Mouse (Mus musculus) midbrain, embryonic 14.5 days (tissue): ENCODE results near the gene Adap1. TPM values are rescaled to one million over a fixed set of nuclear protein-coding genes. Genes with fewer than 3 reads are reported as not detected.

Experiments
- ATAC-seq: fragments of 200-750 bp; cut with Nextera tagmentation; 2 replicates; pipeline ENCODE4 v1.8.0; 2017; ENCODE audit warnings: moderate number of reproducible peaks, moderate library complexity; ENCODE audit not compliant: low FRiP score, low TSS enrichment
- DNase-seq: peaks from one replicate; pipeline ENCODE4 v3.0.0-alpha.2; 2015
- H3K27ac ChIP-seq: fragments of 300-500 bp; sonication (generic); replicated peaks from 2 replicates; pipeline ENCODE4 v1.5.1; 2014; ENCODE audit warnings: mild to moderate bottlenecking, low read depth, low read length, moderate library complexity
- H3K27me3 ChIP-seq: fragments of 300-500 bp; sonication (generic); 2 replicates; pipeline ENCODE4 v1.6.1; 2014; ENCODE audit warnings: low read length, control low read depth, mixed read lengths; ENCODE audit not compliant: control insufficient read depth, insufficient read depth
- H3K36me3 ChIP-seq: fragments of 300-500 bp; sonication (generic); 2 replicates; pipeline ENCODE4 v1.6.1; 2014; ENCODE audit warnings: low read length, control low read depth; ENCODE audit not compliant: control insufficient read depth, insufficient read depth
- H3K4me1 ChIP-seq: fragments of 300-500 bp; sonication (generic); 2 replicates; pipeline ENCODE4 v1.6.1; 2014; ENCODE audit warnings: mild to moderate bottlenecking, antibody characterized with exemption, low read length, control low read depth; ENCODE audit not compliant: control insufficient read depth, insufficient read depth
- H3K4me2 ChIP-seq: fragments of 300-500 bp; sonication (generic); 2 replicates; pipeline ENCODE4 v1.6.1; 2014; ENCODE audit warnings: mild to moderate bottlenecking, low read length, moderate library complexity
- H3K4me3 ChIP-seq: fragments of 300-500 bp; sonication (generic); replicated peaks from 2 replicates; pipeline ENCODE4 v1.5.1; 2014; ENCODE audit warnings: low read depth, low read length
- H3K9ac ChIP-seq: fragments of 300-500 bp; sonication (generic); replicated peaks from 2 replicates; pipeline ENCODE4 v1.6.1; 2014; ENCODE audit warnings: mild to moderate bottlenecking, low read length, moderate library complexity
- H3K9me3 ChIP-seq: fragments of 300-500 bp; sonication (generic); 2 replicates; pipeline ENCODE4 v1.6.1; 2016; ENCODE audit warnings: low read length, control low read depth, mixed read lengths; ENCODE audit not compliant: control insufficient read depth
- WGBS: fragments of 180-500 bp; shearing (Covaris S2); extraction: QIAGEN DNeasy Blood & Tissue Kit; methylation state at CpG from one replicate; pipeline ENCODE4 v1.1.7; 2014; 5-methylcytosine and 5-hydroxymethylcytosine counted together
- microRNA counts: library from miRNA; unstranded; fragments of <30 nt; microRNA quantifications from one replicate; lab custom pipeline; 2016
- microRNA-seq: library from miRNA; unstranded; fragments of <30 nt; microRNA quantifications from one replicate; pipeline ENCODE4, GENCODE M21; 2016
- polyA plus RNA-seq: library from polyadenylated mRNA; unstranded; fragments of >200 nt; fragmentation: Nextera tagmentation; extraction: Ambion mirVana; gene quantifications from 2 replicates; pipeline ENCODE4 v1.2.1, GENCODE M21; 2014

The Adap1 gene
- polyA plus RNA-seq, 1 experiment from 2014 or later = 38.6 TPM

DNA sequence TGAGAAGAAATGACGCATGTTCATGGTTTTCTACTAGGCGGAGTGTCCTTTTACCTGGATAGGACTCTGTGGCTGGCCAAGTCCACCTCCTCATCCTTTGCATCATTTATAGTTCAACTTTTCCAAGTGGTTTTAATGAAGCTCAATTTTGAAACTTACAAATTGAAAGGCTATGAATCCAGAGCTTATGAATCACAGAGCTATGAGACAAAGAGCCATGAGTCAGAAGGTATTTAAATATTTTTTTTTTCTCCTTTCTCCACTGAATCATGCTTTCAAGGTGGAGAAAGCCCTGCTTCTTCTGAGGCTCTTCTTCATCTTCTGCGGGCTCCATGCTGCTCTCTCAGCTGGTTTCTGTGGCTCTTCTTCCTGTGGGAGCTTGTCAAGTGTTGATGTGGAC is 95.7 kb downstream of the Adap1 start:
- no peak overlapping the region for H3K9ac ChIP-seq
- no peak for DNase-seq
- H3K9me3 ChIP-seq = no peaks in the 10 kb centered on the region
- no peak for ATAC-seq
- no peaks in the 10 kb centered on the region for H3K27me3 ChIP-seq
- peaks cover 92% of the 10 kb centered on the region for H3K36me3 ChIP-seq
- WGBS = 94% methylated on average over 3 of the region's 3 CpGs
- H3K27ac ChIP-seq = no peak overlapping the region
- no peaks in the 10 kb centered on the region for H3K4me1 ChIP-seq
- H3K4me3 ChIP-seq = no peak overlapping the region
- H3K4me2 ChIP-seq = no peak overlapping the region

DNA sequence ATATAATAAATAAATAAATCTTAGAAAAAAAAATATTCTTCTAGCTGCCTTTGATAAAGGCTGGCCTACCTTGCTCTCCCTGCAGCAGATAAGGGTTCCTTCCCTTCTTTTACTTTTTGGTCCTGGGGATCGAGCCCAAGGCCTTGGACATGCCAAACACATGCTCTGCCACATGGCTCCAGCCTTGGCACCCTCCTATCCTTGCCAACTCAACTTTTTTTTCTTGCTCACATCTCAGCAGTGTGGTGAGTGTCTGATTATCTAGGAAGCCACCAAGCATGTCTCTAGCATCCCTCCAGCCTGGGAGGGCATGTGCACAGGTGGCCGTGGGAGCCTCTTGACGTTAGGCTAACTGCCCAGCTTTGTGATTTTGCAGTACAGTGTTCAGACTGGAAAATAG is 97.1 kb downstream of the Adap1 start:
- Histone ChIP-seq H3K36me3 (peaks cover 92% of the 10 kb centered on the region), H3K27ac (no peak overlapping the region), H3K4me2 (no peak overlapping the region)

DNA sequence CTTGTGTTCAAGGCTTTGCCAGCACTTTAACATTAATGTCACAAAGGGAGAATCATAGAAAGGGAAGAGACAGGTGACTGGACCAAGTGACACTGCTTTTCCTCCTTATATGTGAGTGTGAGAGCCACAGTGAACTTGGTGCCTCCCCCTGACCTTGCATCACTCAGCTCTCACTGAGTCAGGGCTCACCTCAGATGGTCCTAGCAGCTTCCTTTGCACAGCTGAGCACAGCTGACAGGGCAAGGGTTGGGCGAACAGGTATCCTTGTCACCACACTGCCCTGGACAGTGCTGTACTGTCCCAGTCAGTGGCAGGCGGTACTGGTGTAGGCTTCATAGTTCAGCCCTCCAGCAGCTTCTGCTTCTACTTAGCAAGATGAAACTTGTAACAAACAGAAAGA is 97.8 kb downstream of the Adap1 start:
- no peak overlapping the region for H3K27ac ChIP-seq
- 97% methylated on average over 2 of the region's 2 CpGs for WGBS
- DNase-seq (no peak), ATAC-seq (no peak)
- peaks cover 92% of the 10 kb centered on the region for H3K36me3 ChIP-seq
- H3K9me3 ChIP-seq = no peaks in the 10 kb centered on the region
- H3K4me2 ChIP-seq = no peak overlapping the region
- no peak overlapping the region for H3K9ac ChIP-seq
- H3K27me3 ChIP-seq = no peaks in the 10 kb centered on the region
- no peaks in the 10 kb centered on the region for H3K4me1 ChIP-seq
- no peak overlapping the region for H3K4me3 ChIP-seq

More for the DNA sequence above, 97.1 kb downstream of the Adap1 start:
- ATAC-seq (no peak), DNase-seq (no peak)
- no peak overlapping the region for H3K9ac ChIP-seq
- no peaks in the 10 kb centered on the region for H3K4me1 ChIP-seq
- no peaks in the 10 kb centered on the region for H3K27me3 ChIP-seq
- no peaks in the 10 kb centered on the region for H3K9me3 ChIP-seq
- H3K4me3 ChIP-seq = no peak overlapping the region
- 95% methylated on average over 3 of the region's 3 CpGs for WGBS

DNA sequence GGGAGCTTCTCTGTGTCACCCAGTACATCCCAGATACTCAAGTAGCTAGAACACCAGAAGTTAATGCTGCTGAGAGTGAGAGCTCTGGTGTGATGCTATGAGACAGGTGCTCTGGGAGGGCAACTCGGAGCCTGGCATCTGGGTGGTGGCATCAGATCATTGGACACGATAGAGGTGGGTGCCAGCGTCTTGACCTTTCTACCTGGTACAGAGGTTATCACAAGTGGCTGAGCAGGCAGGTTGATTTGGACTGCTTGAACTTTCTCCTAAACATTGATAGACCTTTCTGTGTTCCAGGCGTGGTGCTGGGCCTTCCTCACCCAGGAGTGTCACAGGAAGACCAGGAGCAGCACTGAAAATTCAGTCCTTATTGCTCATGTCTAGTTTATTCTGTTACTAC is 98.2 kb downstream of the Adap1 start:
- Histone ChIP-seq H3K9me3 (no peaks in the 10 kb centered on the region), H3K4me1 (no peaks in the 10 kb centered on the region), H3K36me3 (peaks cover 92% of the 10 kb centered on the region), H3K27ac (no peak overlapping the region), H3K9ac (no peak overlapping the region), H3K4me2 (no peak overlapping the region), H3K4me3 (no peak overlapping the region), H3K27me3 (no peaks in the 10 kb centered on the region)
- DNase-seq (no peak), ATAC-seq (no peak)
- WGBS = 95% methylated on average over 4 of the region's 4 CpGs

DNA sequence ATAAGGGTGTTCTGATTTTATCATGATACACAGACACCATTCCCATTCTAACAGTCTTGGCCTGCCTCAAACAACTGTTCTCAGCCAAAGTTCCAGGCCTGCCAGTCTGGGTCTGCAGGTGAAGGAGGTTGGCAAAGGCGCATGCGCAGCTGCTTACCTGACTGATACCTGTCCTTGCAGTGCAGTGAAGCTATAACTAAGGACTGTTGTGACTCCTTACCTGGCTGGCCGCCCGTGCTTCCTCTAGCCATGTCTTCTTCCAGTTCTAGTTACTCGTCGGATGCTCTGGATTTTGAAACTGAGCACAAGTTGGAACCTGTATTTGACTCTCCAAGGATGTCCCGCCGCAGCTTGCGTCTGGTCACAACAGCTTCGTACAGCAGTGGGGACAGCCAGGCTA is 102.1 kb downstream of the Adap1 start:
- Histone ChIP-seq H3K4me2 (no peak overlapping the region), H3K27ac (no peak overlapping the region), H3K4me1 (no peaks in the 10 kb centered on the region), H3K4me3 (no peak overlapping the region), H3K9ac (no peak overlapping the region), H3K36me3 (peaks cover 80% of the 10 kb centered on the region), H3K9me3 (no peaks in the 10 kb centered on the region), H3K27me3 (no peaks in the 10 kb centered on the region)
- no peak for ATAC-seq
- no peak for DNase-seq
- WGBS = 94% methylated on average over 10 of the region's 10 CpGs

MicroRNA genes within 50 kb of the gene (microRNA counts, 519-probe panel; counts per million panel counts)
- microRNA mmu-miR-339-3p (lab: Ali Mortazavi, UCI) = not detected
- not detected for microRNA mmu-miR-339-5p (lab: Ali Mortazavi, UCI)

Small RNA genes lying within 50 kb of the gene (microRNA-seq; reads per million reads assigned to microRNA genes)
- 320 reads per million, percentile 67 among the genes with 10 or more reads in this experiment for gene Mir339

Other genes starting within 250 kb of the Adap1 start
- 169 and 190 TPM in 2 replicates for gene Prkar1b, start 175.6 kb downstream of the Adap1 start, polyA plus RNA-seq
- gene Dnaaf5, start 175.4 kb downstream of the Adap1 start, polyA plus RNA-seq = 2.9 and 4.0 TPM in 2 replicates
- 41.8 and 48.3 TPM in 2 replicates for gene Sun1, start 125.0 kb downstream of the Adap1 start, polyA plus RNA-seq
- 113 and 119 TPM in 2 replicates for gene Get4, start 73.3 kb downstream of the Adap1 start, polyA plus RNA-seq
- 129 and 130 TPM in 2 replicates for gene Cox19, start 25.8 kb upstream of the Adap1 start, polyA plus RNA-seq
- gene Cyp2w1, start 27.0 kb upstream of the Adap1 start, polyA plus RNA-seq = not detected in 2 replicates
- gene Gpr146, start 52.1 kb upstream of the Adap1 start, polyA plus RNA-seq = 1.2 and 1.8 TPM in 2 replicates
- 0.29 and 0.58 TPM in 2 replicates for gene C130050O18Rik, start 79.7 kb upstream of the Adap1 start, polyA plus RNA-seq
- gene Gper1, start 97.5 kb upstream of the Adap1 start, polyA plus RNA-seq = 9.2 and 9.6 TPM in 2 replicates
- gene 3110082I17Rik, start 134.9 kb upstream of the Adap1 start, polyA plus RNA-seq = 10.8 and 12.8 TPM in 2 replicates
- gene Zfand2a, start 158.9 kb upstream of the Adap1 start, polyA plus RNA-seq = 14.0 and 14.1 TPM in 2 replicates
- 39.6 and 44.0 TPM in 2 replicates for gene Uncx, start 217.9 kb upstream of the Adap1 start, polyA plus RNA-seq